Mouse (Mus musculus) hematopoietic stem cell, adult 5-6 weeks (primary cell): ENCODE data around the gene Osbpl9. TPM values are rescaled to one million over a fixed set of nuclear protein-coding genes. Genes with fewer than 3 reads are reported as not detected.

Source experiments
- ATAC-seq, 2 experiments: fragments of 125-278 bp in 1 of 2; replicated peaks in 1 of 2; 2 replicates each; pipeline ENCODE4 v1.8.0; 2016 to 2017; ENCODE audit warnings: inconsistent platforms in 2 of 2, mild to moderate bottlenecking in 2 of 2, moderate number of reproducible peaks in 2 of 2, low read depth in 1 of 2, moderate TSS enrichment in 1 of 2; ENCODE audit not compliant: low FRiP score in 2 of 2, poor library complexity in 2 of 2, severe bottlenecking in 2 of 2, insufficient read depth in 1 of 2, low TSS enrichment in 1 of 2
- total RNA-seq: library from RNA; stranded (forward); fragments of 172-1452, 232-1000 nt; gene quantifications from 2 replicates; pipeline ENCODE4 v1.2.3, GENCODE M21; 2017

Osbpl9 gene
- 124 and 147 TPM in 2 replicates for total RNA-seq

DNA sequence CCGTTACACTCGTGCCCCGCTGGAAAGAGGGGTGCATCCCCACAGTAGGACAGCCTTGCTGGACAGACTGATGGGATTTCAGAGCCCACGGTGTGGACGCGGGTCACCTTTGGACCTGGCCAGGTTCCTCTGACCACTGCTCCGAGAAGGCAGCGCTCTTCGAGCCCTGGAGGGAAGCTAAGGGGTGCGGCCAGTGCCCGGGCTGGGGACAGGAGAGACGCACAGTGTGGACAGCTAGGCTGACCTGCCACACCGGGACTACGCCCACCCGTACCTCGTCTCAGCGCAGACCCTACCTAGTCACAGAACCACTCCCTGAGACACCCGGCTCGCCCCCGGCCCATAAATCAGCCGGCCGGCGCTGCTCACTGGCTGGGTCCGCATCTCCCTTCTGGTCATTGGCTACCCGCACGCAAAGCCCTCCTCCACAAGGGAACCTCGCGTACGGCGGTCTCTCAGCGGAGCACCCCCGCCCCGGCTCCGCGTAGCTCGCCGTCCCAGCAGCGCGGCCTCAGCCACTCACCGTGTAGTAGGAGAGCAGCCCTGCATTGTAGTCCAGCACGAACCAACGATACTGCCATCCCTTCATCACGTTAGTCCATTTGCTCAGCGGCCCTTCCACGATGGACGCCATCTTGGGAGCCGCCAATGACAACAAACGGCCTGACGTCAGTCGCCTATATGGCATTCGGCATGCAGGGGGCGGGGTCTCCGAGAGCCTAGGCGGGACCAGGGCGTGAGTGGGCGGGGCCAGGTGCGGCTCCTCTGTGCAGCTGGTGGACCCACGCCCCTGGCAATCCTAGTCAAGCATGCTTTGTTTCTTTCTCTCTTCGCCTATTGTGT, at the start of gene Osbpl9:
Osbpl9 (minus strand) TSS at position 691 of the 843 bp plus-strand sequence.
- ATAC-seq = peak; percentile 93 to 96

DNA sequence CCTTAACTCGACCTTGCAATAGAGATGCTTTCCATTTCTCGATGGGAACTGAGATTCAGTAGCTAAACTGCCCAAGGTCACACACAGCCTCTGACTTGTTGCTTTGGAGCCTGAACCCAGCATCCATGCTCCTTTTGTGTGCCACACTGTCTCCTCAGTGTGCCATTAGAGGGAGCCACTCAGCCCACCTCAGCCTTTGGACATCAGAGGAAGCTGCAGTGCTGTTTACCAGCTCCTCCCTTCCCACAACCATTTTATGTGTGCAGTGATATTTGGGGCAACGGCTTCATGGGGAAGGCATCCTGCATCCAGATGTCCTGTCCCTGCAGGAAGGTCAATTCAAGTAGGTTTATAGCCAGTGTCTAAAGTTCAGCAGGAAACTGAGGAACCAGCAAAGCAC, 49.5 kb upstream of the Osbpl9 start:
- peak; percentile 75 to 80 for ATAC-seq

DNA sequence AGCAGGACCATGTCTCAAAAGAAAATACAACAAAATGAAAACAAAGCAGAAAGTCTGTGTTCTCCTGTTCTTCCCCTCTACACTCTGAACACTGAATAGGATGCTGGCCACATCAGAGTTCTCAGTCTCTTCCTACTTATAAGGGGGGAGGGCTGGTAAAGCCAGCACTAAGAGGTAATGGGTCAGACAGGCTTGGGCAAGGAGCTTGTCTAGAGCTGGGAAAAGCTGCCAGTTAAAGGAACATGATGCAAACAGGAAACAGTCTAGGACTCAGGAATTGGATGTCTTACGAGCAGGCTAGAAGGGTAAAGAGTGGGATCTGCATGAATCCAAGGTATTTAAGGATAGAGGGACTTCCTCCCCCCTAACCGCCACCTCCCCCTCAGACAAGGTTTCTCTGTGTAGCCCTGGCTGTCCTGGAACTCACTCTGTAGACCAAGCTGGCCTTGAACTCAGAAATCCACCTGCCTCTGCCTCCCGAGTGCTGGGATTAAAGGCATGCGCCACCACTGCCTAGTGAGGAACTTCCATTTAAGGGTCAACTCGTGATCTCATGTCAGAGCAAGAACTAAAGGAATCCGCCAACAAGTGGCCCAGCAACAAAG, 43.0 kb upstream of the Osbpl9 start:
- no peak for ATAC-seq

DNA sequence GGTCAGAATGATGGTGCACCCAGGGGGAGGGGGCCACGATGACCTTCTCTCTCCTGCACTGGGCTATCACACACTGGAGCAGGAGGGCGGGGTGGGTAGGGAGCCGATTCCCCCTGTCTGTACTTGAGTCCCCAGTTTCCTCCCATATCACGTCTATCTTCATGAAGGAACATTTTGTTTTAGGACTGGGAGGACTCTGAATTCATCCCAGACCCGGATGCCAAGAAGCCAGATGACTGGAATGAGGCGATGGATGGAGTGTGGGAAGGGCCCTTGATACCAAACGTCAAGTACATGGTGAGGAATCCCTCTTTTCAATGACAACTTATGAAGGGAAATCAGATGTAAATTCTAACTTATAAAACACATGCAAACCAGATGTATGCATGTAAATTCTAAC, 42.4 kb upstream of the Osbpl9 start:
- ATAC-seq = no peak

DNA sequence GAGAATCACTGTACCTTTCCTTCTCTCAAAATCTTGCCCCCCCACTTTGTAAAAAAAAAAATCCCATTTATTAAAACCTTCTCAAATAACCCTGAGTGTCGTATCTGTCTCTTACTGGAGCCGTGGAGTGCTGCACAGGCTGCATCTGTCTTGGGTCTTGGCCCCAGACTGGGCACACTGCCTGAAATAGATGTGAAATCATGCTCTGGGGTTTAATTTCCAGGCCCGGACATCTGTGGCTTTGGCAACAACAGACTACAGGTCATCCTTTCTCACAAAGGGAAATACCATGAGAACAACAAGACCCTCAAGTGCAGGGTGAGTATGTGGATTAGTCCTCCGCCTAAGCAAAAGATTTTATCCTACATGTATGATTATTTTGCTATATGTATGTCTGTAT, 39.9 kb upstream of the Osbpl9 start:
- no peak for ATAC-seq

DNA sequence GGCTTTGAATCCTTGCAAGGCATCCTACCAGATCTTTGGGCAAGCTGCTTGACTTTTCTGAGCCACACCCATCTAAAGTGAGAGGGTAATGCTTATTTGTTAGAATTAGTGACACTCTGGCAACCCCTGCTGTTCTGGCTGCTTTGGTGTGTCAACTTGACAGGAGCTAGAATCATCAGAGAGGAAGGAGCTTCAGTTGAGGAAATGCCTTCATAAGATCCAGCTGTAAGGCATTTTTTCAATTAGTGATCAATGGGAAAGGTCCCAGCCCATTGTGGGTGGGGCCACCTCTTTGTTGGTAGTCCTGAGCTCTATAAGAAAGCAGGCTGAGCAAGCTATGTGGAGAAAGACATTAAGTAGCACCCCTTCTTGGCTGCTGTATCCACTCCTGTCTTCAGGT, 39.1 kb upstream of the Osbpl9 start:
- no peak for ATAC-seq

DNA sequence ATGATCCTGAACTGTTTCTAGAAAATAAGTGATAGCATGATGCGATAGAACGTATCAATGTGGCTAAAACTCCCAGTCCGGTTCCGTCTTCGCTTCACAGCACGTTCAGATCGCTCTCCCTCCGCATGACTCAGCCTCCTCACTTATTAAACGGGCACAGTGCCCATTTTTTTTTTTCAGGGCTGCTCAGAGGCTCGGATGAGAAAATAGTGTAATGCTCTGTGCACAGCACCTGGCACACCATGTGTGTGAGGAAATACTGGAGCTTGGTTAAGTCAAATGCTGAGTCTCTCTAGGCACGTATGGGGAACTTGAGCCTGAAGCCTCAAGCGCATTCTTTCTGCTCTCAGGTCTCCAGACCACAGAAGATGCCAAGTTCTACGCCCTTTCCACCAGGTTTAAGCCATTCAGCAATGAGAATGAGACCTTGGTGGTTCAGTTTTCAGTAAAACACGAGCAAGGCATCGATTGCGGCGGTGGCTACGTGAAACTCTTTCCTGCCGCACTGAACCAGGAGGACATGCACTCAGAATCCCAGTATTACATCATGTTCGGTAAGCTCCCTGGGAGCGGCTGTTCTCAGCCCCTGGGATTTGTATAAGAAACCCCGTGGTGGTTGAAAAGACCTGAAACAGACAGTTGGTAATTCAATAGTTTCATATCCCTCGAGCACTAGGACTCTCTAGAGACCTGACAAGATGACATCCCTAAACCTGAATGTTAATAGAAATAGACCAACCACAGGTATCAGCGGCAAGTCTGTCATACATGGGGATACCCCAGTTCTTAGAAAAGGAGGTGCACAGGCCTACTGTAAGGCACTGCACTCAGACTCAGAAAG, 36.6 kb upstream of the Osbpl9 start:
- ATAC-seq = no peak

DNA sequence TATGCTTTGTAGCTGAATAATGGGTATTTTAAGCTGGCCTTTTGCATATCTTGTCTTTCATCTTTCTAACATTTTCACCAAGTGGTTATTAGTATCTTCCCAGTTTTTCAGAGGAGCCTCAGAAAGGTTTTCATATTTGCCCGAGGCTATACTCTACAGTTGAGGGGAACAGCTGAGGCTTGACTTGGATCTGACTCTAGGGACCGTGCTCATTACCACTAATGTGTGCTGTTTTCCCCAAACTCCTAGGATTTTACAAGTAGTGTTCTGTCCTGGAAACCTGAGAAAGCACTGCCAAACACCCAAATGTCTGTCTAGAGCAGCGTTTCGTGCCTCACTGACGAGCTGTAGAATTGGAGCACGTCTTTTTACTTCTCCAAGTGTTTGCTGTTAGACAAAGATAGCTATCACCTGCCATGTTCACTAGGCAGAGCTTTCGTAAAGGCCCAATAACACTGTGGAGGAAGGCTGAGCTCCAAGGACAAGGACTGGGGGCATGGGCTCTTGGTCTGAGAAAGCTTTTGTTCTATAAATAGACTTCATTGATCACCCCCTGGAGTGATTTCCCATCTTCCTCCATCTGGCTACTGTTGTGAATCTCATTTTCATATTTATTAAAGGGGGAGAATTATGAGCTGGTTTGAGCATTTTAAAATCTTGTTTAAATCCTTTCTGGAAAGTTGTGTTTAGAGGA, 34.3 kb upstream of the Osbpl9 start:
- ATAC-seq = no peak

DNA sequence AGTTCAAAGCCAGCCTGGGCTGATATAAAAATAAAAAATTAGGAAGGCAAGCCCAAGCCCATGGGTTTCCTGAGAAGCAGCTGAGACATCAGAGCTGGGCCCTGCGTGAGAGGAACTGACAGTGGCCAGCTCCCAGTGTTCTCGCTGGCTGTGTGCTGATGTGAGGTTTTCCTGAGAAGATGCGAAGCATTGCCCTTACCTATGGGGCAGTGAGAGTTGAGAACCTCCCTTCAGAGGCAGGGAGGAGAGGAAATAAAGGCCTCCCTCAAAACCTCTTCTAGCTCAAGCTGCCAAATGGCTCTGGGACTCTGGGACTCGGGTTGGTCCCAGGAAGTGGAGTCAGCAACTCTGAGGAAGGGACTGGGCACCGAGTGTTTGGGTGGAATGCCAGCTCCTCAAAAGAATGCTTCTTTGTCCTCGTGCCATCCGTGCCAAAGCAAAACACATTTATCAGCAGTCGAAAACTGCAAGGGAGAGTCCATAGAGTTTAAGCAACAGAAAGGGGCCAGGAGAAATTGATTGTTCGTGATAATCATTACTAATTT, 32.8 kb upstream of the Osbpl9 start:
- ATAC-seq = no peak

DNA sequence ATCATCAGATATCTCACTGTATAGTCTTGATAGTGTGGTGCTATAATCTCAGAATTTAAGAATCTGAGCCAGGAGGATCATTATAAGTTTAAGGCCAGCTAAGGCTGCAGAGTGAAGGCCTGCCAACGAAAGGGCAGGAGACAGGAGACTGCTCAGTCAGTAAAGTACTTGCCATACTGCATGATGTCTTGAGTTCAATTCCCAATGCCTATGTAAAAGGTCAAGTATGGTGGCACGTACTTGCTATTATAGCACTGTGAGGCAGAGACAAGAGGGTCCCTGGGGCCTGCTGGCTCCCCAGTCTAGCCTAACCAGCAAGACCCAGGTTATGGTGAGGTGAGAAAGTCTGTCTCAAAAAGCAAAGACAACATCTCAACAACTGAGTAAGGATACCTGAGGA, 32.1 kb upstream of the Osbpl9 start, which contains the start of gene Calr4:
Calr4 (plus strand) TSS at position 301 of the 400 bp plus-strand sequence.
- ATAC-seq = no peak

DNA sequence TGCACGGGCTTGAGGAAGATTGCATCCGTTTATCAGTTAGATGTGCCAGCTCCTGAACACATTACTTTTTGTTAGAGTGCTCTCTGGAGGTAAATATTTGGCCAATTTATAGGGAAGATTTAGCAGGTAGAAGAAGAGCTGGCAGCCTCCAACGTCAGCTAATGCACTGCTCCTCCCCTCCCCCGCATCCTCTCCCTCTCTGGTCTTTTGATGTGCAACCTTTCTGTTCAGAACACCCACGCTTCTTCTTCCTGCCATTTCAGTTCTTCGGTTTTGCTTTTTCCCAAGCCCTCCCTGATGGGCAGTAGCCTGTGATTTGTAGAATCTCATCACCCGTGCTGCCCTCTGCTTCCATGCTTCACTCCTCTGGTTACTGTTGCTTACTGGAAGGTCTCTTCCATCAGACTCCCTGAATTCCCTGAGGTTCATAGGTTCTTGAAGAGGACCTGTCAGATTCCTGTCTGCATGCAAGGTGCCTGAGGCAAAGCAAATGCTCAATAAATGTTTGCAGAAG, 27.8 kb upstream of the Osbpl9 start:
- ATAC-seq = no peak

DNA sequence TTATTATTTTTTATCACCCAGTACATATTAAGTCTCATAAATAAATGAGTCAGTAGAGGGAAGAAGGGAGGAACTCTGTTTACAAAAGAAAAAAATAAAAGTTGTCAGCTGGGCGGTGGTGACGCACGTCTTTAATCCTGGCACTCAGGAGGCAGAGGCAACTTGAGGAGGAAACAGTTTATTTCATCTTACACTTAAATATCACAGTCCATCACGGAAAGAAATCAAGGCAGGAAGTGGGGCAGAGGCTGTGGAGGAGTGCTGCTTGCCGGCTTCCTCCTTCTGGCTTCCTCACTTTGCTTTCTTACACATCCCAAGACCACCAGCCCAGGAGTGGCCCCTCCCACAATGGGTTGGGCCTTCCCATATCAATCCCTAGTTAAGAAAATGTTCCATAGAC, 24.0 kb upstream of the Osbpl9 start:
- no peak for ATAC-seq

DNA sequence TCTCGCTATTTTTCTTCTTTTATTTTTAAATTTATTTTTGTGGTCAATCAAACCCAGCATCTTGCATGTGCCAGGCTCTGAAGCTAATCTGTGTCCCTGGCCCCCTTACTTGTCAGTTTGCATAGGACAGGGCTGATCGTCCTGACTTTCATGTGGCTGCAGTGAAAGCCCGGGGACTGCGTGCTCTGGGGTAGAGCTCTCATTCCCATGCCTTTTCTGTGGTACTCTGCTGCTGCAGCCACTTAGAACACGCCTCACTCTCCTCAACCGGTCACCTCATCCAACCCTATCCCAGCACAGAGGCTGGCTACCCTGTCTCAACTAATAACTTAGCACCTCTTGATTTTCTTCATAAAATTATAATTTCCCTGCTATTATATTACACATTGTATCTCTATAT, 23.5 kb upstream of the Osbpl9 start:
- ATAC-seq = no peak

DNA sequence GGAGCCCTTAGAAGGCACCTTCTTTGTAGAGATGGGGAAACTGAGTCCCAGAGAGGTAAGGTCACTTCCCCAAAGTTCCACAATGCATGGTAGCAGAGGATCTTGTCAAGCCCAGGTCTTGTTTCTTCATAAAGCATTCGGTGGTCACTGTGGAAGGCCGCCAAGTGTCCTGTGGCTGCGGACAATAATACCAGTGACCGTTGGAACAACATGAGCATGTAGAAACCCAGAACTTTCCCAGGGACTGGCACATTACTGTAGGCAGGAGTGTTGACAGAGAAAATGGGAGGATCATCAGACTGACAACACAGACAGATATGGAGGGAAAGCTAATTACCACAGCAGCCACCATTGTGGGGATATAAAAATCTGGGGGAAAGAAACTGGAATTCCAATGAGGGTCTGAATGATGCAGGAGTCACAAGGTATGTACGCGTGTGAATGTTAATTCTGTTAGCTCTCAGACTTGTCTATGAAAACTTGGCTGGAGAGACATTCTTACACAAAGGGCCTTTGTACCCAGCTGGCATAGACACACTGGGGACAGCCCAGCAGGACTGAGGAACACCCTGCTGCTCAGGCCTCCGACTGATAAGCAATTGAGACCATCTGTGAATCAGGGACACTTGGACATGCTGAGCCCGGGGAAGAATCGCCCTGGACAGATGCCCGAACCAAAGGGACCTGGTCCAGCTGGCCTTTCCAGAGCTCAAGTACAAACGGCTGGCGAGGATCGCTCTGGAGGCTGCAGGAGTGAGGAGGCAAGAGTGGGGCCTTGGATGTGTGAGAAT, 22.9 kb upstream of the Osbpl9 start:
- no peak for ATAC-seq

DNA sequence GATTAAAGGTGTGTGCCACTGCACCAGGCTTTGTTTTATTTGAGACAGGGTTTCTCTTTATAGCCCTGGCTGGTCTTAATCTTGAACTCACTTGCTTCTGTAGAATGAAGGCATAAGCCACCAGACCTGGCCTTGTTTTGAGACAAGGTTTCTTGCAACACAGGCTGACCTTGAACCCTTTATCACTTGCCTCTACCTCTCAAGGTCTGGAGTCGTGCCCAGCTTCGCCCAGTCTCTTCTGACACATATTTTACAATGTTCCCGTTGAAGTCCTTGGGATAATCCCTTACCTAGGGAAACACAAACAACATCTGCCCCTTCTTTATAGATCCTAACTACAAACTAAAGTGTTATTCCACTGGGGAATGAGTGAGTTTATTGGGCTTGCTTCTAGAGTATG, 19.9 kb upstream of the Osbpl9 start:
- ATAC-seq = no peak

DNA sequence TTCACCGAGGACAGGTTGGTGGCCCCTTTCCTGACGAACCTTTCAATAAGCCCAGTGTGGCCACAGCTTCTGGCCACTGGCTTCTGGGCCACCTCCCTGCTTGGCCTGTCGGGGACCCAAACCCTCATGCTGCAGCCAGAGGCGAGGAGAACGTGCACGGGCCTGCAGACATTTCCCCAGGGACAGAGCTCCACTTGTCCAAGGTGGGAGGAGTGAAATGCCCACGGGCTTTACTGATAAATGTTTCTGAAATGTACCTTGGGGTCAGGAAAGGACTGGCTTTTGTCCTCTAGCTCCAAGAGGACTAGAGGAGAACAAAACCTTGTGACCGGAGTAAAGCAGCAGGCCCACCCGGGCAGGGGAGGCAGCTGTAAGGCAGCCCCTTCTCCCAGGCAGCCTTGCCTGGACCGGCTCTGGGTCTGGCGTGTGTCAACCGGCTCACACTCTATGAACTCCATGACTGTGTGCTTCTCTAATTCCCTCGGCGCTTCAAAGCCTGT, 18.4 kb upstream of the Osbpl9 start:
- ATAC-seq = no peak
